Mouse (Mus musculus): ENCODE measurements at regions not wholly inside any gene's neighbourhood (a gene's known extent, or its start where the extent isn't known, plus 50 kb on each side); places are given as distances from the start of the nearest gene placed in this dataset.
"Not testable (repeated sequence)": the region's sequence is repeated elsewhere in the genome, so short reads cannot be mapped to it uniquely, and the experiment has no call there.

- no peak for DNase-seq
Observed at GRCm38 (mm10) chr16:15175516-15175915, 141.7 kb upstream of the Gm21897 start.

- DNase-seq = no peak
Observed at GRCm38 (mm10) chr16:15185714-15186113, 131.5 kb upstream of the Gm21897 start.

- no peak for DNase-seq
Observed at GRCm38 (mm10) chr16:15194926-15195711, 122.1 kb upstream of the Gm21897 start.

GRCm38 (mm10) chr16:15195931-15196330 lies 121.3 kb upstream of the Gm21897 start:
- not testable (repeated sequence) for DNase-seq

- DNase-seq = no peak
Observed at GRCm38 (mm10) chr16:15196855-15197254, 120.4 kb upstream of the Gm21897 start.

- no peak for DNase-seq
Observed at GRCm38 (mm10) chr16:15215921-15216320, 101.3 kb upstream of the Gm21897 start.

- no peak for DNase-seq
Observed at GRCm38 (mm10) chr16:15220961-15221547, 96.2 kb upstream of the Gm21897 start.

- no peak for DNase-seq
Observed at GRCm38 (mm10) chr16:15237836-15238235, 79.4 kb upstream of the Gm21897 start.

GRCm38 (mm10) chr16:15238449-15238848 lies 78.8 kb upstream of the Gm21897 start:
- DNase-seq = no peak

GRCm38 (mm10) chr16:15250186-15250585 lies 67.1 kb upstream of the Gm21897 start:
- DNase-seq = no peak

- no peak for DNase-seq
Observed at GRCm38 (mm10) chr16:15251686-15252085, 65.6 kb upstream of the Gm21897 start.

- DNase-seq = no peak
Observed at GRCm38 (mm10) chr16:15252666-15253347, 64.5 kb upstream of the Gm21897 start.

GRCm38 (mm10) chr16:15253348-15253693 lies 63.9 kb upstream of the Gm21897 start:
- DNase-seq = no peak

- DNase-seq = no peak
Observed at GRCm38 (mm10) chr16:15254669-15255068, 62.6 kb upstream of the Gm21897 start.

- no peak for DNase-seq
Observed at GRCm38 (mm10) chr16:15259474-15259873, 57.8 kb upstream of the Gm21897 start.

GRCm38 (mm10) chr16:15260069-15260468 lies 57.2 kb upstream of the Gm21897 start:
- DNase-seq = no peak

Data from cerebellum, adult 8-10 months (tissue).